Mouse (Mus musculus) liver, embryonic 14.5 days (tissue): Measurements from ENCODE around the gene Cnksr3. TPM values are rescaled to one million over a fixed set of nuclear protein-coding genes. Genes with fewer than 3 reads are reported as not detected.

Source experiments
- ATAC-seq: fragments of 200-750 bp; cut with Nextera tagmentation; 2 replicates; pipeline ENCODE4 v1.8.0; 2017; ENCODE audit warnings: moderate number of reproducible peaks, mild to moderate bottlenecking, moderate library complexity; ENCODE audit not compliant: insufficient read depth
- DNase-seq, 3 experiments: peaks; one replicate each; pipeline ENCODE4 v3.0.0-alpha.2; 2012 to 2013; ENCODE audit warnings: low read depth in 3 of 3, low spot score in 3 of 3
- H3K27ac ChIP-seq: fragments of 300-500 bp; sonication (generic); 2 replicates; pipeline ENCODE4 v1.5.1; 2014; ENCODE audit warnings: moderate library complexity, mild to moderate bottlenecking, control low read depth, inconsistent platforms
- H3K27me3 ChIP-seq: fragments of 300-500 bp; sonication (generic); 2 replicates; pipeline ENCODE4 v1.6.1; 2014; ENCODE audit warnings: mild to moderate bottlenecking, low read length, moderate library complexity; ENCODE audit not compliant: control insufficient read depth, insufficient read depth
- H3K36me3 ChIP-seq: fragments of 300-500 bp; sonication (generic); replicated peaks from 2 replicates; pipeline ENCODE4 v1.6.1; 2014; ENCODE audit warnings: low read depth; ENCODE audit not compliant: control insufficient read depth, insufficient read depth
- H3K4me1 ChIP-seq, 2 experiments: fragments of 200-500 bp in 1 of 2; fragments of 300-500 bp in 1 of 2; sonication (generic) in 1 of 2; replicated peaks; 2 replicates each; pipeline ENCODE4 v1.6.1; 2012 to 2014; ENCODE audit warnings: antibody characterized with exemption in 1 of 2, inconsistent platforms in 1 of 2, low read length in 1 of 2; ENCODE audit not compliant: control insufficient read depth in 2 of 2, insufficient read depth in 2 of 2
- H3K4me2 ChIP-seq: fragments of 300-500 bp; sonication (generic); 2 replicates; pipeline ENCODE4 v1.6.1; 2014; ENCODE audit warnings: low read depth, mild to moderate bottlenecking, control low read depth, moderate library complexity
- H3K4me3 ChIP-seq, 2 experiments: fragments of 200-500 bp in 1 of 2; fragments of 300-500 bp in 1 of 2; sonication (generic) in 1 of 2; 2 replicates each; pipeline ENCODE4 v1.5.1; 2012 to 2014; ENCODE audit warnings: low read depth in 2 of 2, low read length in 2 of 2, mild to moderate bottlenecking in 2 of 2, control low read depth in 1 of 2, inconsistent platforms in 1 of 2, moderate library complexity in 1 of 2; ENCODE audit not compliant: insufficient read depth in 1 of 2
- H3K9ac ChIP-seq: fragments of 300-500 bp; sonication (generic); replicated peaks from 2 replicates; pipeline ENCODE4 v1.6.1; 2014; ENCODE audit warnings: mild to moderate bottlenecking, control low read depth, moderate library complexity
- H3K9me3 ChIP-seq: fragments of 300-500 bp; sonication (generic); 2 replicates; pipeline ENCODE4 v1.6.1; 2016; ENCODE audit warnings: low read length, mixed read lengths; ENCODE audit not compliant: control insufficient read depth
- CTCF ChIP-seq: IDR thresholded peaks from 2 replicates; pipeline ENCODE4 v1.5.1; 2016; ENCODE audit warnings: antibody characterized with exemption, low read depth, control low read depth
- EP300 ChIP-seq: IDR thresholded peaks from 2 replicates; pipeline ENCODE4 v1.6.1; 2016; ENCODE audit warnings: antibody characterized with exemption, low read depth
- WGBS: fragments of 180-500 bp; shearing (Covaris S2); extraction: QIAGEN DNeasy Blood & Tissue Kit; methylation state at CpG from one replicate; pipeline ENCODE4 v1.1.7; 2014; ENCODE audit not compliant: insufficient replicate concordance; 5-methylcytosine and 5-hydroxymethylcytosine counted together
- polyA plus RNA-seq, 2 experiments: library from polyadenylated mRNA; depleted of rRNA in 1 of 2; stranded (reverse) in 1 of 2; unstranded in 1 of 2; fragments of >200 nt; fragmentation: Nextera tagmentation in 1 of 2; extraction: Ambion mirVana in 1 of 2; gene quantifications; 2 replicates each; pipeline versions ENCODE4 v1.2.1 to v1.2.3; 2012 to 2014

Gene Cnksr3
- polyA plus RNA-seq, 2 experiments = 2.3 to 2.8 TPM

DNA sequence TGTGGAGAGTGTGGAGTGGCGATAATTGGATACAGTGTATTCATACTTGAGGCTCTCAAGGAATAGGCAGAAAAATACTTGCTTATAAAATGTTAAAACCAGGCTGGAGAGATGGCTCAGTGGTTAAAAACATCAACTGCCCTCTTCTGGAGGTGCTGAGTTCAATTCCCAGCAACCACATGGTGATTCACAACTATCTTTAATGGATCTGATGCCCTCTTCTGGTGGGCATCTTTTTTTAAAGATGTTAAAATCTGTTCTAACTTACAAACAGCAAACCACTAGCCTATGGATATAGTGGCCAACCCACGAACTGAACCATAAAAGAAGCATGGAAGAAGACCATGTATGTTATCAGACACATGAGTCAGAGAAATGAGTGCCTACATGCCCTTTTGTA is 142.9 kb downstream of the Cnksr3 start:
- no peak overlapping the region for H3K4me2 ChIP-seq
- WGBS = 55% methylated on average over 2 of the region's 2 CpGs
- DNase-seq = no peak
- no peak overlapping the region for H3K27ac ChIP-seq
- no peak overlapping the region for H3K9ac ChIP-seq
- no peak for TF ChIP-seq EP300
- TF ChIP-seq CTCF = no peak
- no peak for ATAC-seq
- H3K4me3 ChIP-seq = no peak overlapping the region
- H3K9me3 ChIP-seq = no peaks in the 10 kb centered on the region
- no peaks in the 10 kb centered on the region for H3K27me3 ChIP-seq
- no peaks in the 10 kb centered on the region for H3K4me1 ChIP-seq
- H3K36me3 ChIP-seq = no peaks in the 10 kb centered on the region

Other genes starting within 250 kb of the Cnksr3 start
- 0.30 and 0.50 TPM in 2 replicates for gene Ipcef1, start 159.8 kb downstream of the Cnksr3 start, polyA plus RNA-seq (2012; rRNA removed)
- gene Ipcef1, start 159.8 kb downstream of the Cnksr3 start, polyA plus RNA-seq (2014; fragmentation: Nextera tagmentation; extraction: Ambion mirVana) = 0.71 and 1.1 TPM in 2 replicates